Mouse (Mus musculus): ENCODE measurements around the gene Sptbn4. TPM values are rescaled to one million over a fixed set of nuclear protein-coding genes. Genes with fewer than 3 reads are reported as not detected.
"Not testable (repeated sequence)": the region's sequence is repeated elsewhere in the genome, so short reads cannot be mapped to it uniquely, and the experiment has no call there.

Gene Sptbn4
- under 1 TPM; 0.28 to 0.32 TPM for polyA plus RNA-seq (2017; shearing (Covaris generic))

- peak; percentile 92 for ATAC-seq
Observed at GRCm38 (mm10) chr7:27447419-27448286, at the start of gene Sptbn4, which contains the start of gene Blvrb. Gene Sptbn4, minus strand, starts transcription at chr7:27447686. Gene Blvrb, plus strand, starts transcription at chr7:27447978.

GRCm38 (mm10) chr7:27494659-27495367, 47.3 kb upstream of the Sptbn4 start:
- not testable (repeated sequence) for ATAC-seq

GRCm38 (mm10) chr7:27493450-27493849, 46.0 kb upstream of the Sptbn4 start:
- ATAC-seq, result no peak

GRCm38 (mm10) chr7:27493022-27493421, 45.5 kb upstream of the Sptbn4 start:
- no peak for ATAC-seq

- ATAC-seq, result no peak
Observed at GRCm38 (mm10) chr7:27491856-27492255, 44.4 kb upstream of the Sptbn4 start.

GRCm38 (mm10) chr7:27490543-27491329, 43.2 kb upstream of the Sptbn4 start:
- peak; percentile 40 for ATAC-seq

GRCm38 (mm10) chr7:27490227-27490542, 42.7 kb upstream of the Sptbn4 start:
- ATAC-seq, result no peak

- no peak for ATAC-seq
Observed at GRCm38 (mm10) chr7:27489270-27489869, 41.9 kb upstream of the Sptbn4 start.

GRCm38 (mm10) chr7:27487740-27488268, 40.3 kb upstream of the Sptbn4 start:
- ATAC-seq, result peak; percentile 8

GRCm38 (mm10) chr7:27486770-27487697, 39.5 kb upstream of the Sptbn4 start, which contains the start of gene Sertad1:
Gene Sertad1, plus strand, starts transcription at chr7:27486910.
- ATAC-seq, result peak; percentile 83

- no peak for ATAC-seq
Observed at GRCm38 (mm10) chr7:27486102-27486769, 38.8 kb upstream of the Sptbn4 start.

GRCm38 (mm10) chr7:27483860-27484259, 36.4 kb upstream of the Sptbn4 start:
- ATAC-seq, result no peak

GRCm38 (mm10) chr7:27481627-27481969, 34.1 kb upstream of the Sptbn4 start:
- peak; percentile 84 for ATAC-seq

- ATAC-seq, result no peak
Observed at GRCm38 (mm10) chr7:27480927-27481626, 33.6 kb upstream of the Sptbn4 start.

GRCm38 (mm10) chr7:27480506-27480905, 33.0 kb upstream of the Sptbn4 start:
- no peak for ATAC-seq

GRCm38 (mm10) chr7:27479750-27480149, 32.3 kb upstream of the Sptbn4 start:
- no peak for ATAC-seq

- no peak for ATAC-seq
Observed at GRCm38 (mm10) chr7:27478561-27478960, 31.1 kb upstream of the Sptbn4 start.

- no peak for ATAC-seq
Observed at GRCm38 (mm10) chr7:27476098-27476635, 28.7 kb upstream of the Sptbn4 start.

GRCm38 (mm10) chr7:27475596-27475995, 28.1 kb upstream of the Sptbn4 start:
- ATAC-seq, result no peak

Data from CD4-positive, CD25-positive, alpha-beta regulatory T cell, adult 4 months (primary cell).